Mouse (Mus musculus) frontal cortex, postnatal 14 days (tissue): ENCODE results near the gene Llgl2.
"Not testable (repeated sequence)": the region's sequence is repeated elsewhere in the genome, so short reads cannot be mapped to it uniquely, and the experiment has no call there.

ENCODE experiments used
- DNase-seq, 2 experiments: peaks; one replicate each; pipeline ENCODE4 v3.0.0; 2022; ENCODE audit warnings: low spot score in 2 of 2

The Llgl2 gene

GRCm38 (mm10) chr11:115833021-115833513 is 9.2 kb downstream of the Llgl2 start:
- no peak for DNase-seq

GRCm38 (mm10) chr11:115834033-115834432 is 10.2 kb downstream of the Llgl2 start:
- no peak for DNase-seq

GRCm38 (mm10) chr11:115836656-115837395 is 13.0 kb downstream of the Llgl2 start:
- DNase-seq, result no peak

- DNase-seq, result no peak
These were observed 13.9 kb downstream of the Llgl2 start for GRCm38 (mm10) chr11:115837606-115838345.

DNA sequence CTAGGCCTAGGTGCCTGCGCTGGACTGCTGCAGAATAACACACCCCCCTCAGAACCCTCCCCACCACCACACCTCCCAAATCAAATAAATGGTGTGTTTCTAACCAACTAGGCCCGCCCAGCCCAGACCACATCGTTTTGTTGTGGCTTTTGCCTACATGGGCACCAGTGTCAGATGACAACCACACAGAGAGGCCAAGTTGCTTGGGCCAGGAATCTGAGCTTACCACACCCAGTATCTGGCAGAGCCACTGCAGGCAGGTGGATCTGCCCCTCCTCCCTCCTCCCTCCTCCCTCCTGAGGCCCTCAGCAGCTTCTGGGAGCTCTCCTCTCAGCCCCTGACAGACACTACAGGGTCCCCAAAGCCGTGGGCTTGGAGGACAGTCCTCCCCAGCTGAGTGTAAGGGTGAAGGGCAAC is 15.1 kb downstream of the Llgl2 start:
- no peak for DNase-seq

DNA sequence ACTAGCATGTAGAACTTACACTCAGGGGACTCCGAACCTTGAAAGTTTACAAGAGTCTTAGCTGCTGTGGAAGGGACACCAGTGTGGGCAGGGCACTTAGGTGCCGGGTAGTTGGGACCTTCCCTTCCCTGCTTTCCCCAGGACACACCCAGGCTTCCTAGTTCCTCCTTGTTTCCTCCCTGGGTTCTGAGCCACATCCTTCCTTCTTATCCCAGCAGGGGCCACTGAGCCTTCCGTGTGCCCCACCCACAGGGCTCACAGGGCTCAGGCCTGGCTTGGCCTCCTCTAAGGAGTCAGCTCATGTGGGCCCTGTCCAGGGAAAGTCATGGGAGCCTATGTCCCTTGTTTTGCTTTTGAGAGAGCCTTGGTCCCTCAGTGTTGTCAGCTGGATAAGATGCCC is 15.9 kb downstream of the Llgl2 start:
- no peak for DNase-seq

DNA sequence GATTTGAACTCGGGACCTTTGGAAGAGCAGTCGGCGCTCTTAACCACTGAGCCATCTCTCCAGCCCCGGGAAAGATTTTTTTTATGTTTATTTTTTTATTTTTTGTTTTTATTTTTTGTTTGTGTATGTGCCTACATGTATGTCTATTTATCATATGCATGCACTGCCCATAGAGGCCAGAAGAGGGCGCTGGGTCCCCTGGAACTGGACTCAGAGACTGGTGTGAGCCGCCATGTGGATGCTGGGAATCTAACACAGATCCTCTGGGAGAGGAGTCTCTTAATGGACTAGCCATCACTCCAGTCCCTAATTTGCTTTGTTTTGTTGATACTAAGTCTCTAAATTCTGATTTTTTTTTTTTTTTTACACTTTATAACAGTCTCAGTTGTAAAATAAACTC is 17.2 kb downstream of the Llgl2 start:
- DNase-seq, result no peak

DNA sequence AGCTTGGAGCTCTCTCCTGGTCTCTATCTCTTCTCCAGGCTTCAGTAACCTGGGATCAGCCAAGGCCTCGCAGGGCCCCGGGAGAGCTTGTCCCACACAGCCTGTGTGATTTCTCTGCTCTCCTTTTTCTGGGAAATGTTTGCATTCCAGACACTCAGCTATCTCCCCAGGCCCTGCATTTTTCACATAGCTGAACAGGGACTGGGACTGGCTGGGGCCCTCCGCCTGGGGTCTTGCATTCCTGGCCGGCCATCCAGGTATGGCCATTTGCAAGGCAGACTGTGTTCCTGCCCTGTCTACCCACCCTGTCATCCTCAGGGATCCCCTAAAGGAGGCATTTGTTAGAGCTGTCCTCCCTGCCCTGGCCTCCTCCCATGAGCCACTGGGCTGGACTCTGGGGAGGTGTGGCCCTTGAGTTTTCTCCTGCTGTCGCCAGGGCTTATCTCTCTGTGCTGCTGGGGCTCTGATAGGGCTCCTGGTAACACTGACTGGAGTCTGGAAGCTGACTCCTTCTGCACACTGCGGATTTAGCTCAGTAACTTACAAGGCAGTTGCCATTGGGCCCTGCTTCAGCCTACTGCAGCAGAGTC is 18.2 kb downstream of the Llgl2 start:
- no peak for DNase-seq

DNA sequence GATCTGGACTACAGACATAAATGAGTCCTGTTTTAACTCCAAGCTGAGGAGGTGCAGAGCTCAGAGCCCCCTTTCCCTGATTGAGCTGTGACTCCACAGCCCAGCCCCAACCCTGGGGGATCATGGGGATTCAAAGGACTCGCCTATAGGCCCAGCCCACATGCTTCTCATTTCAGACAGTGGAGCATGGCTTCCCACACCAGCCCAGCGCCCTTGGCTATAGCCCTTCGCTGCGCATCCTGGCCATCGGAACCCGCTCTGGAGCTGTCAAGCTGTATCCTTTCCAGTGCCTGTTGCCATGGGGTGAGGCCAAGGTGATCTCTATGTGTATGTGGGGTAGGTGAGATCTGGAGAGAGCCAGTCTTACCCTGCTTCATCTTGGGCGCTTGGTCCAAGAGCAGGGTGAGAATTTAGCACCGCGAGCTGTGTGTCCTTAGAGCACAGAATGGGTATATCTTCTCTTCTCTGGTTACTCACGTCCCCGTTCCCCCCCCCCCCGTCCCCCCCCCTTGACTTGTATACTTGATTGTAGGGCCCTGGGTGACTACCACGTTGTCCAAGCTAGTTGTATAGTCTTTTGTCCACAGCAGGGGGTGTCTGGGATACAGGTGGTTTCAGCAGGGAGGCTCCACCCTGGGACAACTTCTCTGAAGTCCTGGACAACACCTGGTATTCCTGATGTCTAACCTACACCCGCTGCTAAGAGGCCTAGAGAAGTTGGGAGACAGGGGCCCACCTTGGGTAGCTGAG is 19.5 kb downstream of the Llgl2 start:
- DNase-seq, result no peak

GRCm38 (mm10) chr11:115843891-115844239 is 20.0 kb downstream of the Llgl2 start:
- no peak for DNase-seq

DNA sequence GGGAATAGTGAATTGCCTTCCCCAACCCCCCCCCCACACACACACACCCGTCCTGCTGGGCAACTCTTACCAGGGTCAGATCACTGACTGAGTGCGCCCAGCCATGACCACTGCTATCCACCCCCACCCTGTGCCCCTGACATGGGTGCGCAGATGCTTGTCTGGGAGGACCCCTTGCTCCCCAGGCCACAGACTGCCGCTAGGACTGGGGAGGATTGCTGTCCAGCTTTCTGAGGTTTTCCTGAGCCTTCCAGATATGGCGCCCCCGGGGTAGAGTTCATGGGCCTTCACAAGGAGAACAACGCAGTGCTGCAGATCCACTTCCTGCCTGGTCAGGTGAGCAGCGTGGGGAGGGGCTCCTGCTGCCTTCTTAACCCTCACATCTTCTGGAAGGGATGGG is 20.4 kb downstream of the Llgl2 start:
- no peak for DNase-seq

DNA sequence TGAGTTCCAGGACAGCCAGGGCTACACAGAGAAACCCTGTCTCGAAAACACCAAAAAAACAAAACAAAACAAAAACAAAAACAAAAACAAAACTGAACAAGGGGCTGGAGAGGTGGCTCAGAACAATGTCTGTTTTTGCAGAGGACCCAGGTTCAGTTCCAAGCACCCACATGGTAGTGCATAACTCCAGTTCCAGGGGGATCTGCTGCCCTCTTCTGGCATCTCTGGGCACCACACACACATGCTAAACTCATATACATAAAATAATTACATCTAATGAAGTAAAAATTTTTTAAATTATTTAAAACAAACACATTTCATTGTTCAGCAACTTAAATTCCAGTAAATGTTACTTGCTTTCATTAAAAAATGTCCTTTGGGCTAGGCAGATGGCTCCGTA is 22.0 kb downstream of the Llgl2 start:
- no peak for DNase-seq

DNA sequence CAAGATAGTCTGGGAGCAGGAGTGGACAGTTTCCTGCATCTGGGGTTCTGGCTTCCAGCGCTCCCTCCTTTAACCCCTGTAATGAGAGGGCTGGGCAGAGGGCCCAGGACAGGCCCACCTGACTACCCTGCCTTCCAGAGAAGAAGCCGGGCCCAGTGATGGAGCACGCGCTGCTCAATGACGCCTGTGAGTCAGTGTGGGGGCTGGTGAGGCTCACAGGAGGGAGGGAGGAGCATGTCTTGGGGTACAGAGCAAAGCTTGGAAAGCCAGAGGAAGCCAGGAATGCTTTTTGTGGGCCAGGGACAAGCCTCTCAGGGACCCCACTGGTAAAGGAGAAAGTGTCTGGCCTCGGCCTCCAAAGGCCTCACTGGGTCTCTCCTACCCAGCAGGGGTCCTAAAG is 30.8 kb downstream of the Llgl2 start:
- DNase-seq, result no peak

DNA sequence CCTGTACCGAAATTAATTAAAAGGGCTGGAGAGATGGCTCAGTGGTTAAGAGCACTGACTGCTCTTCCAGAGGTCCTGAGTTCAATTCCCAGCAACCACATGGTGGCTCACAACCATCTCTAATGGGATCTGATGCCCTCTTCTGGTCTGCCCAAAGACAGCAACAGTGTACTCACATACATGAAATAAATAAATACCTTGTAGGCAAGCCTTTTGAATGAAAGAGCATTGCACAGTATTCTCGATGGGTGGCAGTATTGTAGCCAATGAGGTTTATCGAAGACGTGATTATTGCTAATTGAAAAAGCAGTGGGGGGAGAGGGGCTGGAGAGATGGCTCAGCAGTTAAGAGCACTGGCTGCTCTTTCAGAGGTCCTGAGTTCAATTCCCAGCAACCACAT is 33.3 kb downstream of the Llgl2 start:
- not testable (repeated sequence) for DNase-seq

DNA sequence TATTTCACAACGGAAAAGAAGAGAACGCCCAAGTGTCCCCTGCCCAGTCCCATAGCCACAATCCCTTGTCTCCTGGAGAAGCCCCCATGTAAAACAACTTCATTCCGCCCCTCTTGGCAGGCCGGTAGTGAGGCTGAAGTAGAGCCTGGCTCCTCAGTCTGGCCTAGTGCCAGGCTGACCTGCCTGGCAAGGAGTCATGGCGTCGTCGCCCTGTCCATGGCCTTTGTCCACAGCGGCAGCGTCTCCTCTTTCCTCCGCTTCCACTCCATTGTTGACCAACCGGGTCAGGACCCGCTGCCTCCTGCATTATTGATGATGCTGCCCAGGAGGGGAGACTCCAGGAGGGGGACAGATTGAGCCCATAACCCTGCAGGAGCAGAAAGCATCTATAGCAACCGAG is 34.1 kb downstream of the Llgl2 start:
- no peak for DNase-seq

DNA sequence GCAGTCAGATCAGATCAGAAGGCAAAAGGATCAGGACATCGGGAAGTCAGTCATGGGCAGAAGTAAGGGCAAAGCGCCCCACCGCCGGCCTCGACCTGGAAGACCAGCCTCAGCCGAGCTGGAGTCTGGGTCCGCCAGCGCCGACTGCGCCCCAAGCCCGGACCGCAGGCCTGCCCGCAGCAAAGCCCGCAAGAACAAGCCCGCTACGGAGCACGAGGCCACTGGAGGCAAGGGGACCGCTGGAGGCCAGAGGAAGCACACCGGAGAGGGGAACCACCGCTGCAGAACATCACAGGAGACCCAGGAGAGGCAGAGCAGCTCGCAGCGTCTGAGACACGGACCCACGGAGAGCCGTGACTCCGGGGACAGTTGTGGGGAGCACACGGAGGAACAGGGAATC is 34.5 kb downstream of the Llgl2 start, which contains the start of gene Myo15b:
Gene Myo15b (plus strand): TSS at position 53 of the 400 bp plus-strand sequence.
- DNase-seq, result no peak

DNA sequence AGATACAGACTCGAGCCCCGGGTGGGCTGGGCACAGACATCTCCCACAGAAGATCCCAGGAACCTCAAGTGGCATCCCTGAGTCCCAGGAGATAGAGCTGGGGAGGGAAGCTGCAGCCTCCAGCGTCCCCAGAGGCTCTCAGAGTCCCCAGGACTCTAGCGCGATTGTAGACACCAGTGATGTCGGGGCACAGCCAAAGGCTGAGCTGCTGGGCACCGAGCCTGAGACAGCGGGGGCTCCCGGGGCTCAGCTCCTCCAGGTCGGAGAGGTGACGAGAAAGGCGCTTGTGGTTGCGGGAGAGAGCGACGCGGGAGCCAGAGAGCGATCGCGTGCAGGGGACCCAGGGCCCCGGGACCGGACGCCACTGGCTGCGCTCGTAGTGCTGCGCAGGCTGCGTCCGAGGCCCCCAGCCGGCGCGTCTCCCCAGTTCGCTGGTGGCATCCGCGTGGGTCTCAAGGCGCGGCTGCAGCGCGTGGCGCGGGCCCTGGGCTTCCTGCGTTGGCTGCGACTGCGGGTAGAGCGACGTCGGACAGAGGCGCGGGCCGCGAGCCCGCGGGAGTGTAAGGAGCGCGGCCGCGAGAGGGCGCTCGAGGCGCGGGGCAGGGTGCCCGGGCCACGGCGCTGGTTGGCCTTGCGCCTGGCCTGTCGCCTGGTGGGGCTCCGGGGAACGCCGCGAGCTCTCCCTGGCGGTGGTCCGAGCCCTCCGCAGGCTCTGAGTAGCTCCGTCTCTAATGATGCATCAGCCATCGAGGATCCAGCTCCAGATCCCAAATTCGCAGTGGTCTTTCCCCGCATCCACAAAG is 35.5 kb downstream of the Llgl2 start:
- peak; percentile 42 to 56 for DNase-seq

DNA sequence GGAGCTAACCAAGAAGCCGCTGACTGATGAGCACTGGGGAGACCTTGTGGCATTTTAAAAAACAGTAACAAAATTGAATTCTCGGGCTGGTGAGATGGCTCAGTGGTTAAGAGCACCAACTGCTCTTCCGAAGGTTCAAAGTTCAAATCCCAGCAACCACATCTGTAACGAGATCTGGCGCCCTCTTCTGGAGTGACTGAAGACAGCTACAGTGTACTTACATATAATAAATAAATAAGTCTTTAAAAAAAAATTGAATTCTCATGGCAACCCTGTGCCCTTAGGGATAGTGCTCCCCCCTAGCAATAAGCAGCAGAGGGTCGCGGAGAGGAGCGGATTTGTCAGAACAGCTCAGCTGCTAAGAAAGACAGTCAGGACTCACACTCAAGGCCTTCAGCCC is 40.0 kb downstream of the Llgl2 start:
- DNase-seq, result no peak

GRCm38 (mm10) chr11:115869393-115869792 is 45.5 kb downstream of the Llgl2 start:
- no peak for DNase-seq

DNA sequence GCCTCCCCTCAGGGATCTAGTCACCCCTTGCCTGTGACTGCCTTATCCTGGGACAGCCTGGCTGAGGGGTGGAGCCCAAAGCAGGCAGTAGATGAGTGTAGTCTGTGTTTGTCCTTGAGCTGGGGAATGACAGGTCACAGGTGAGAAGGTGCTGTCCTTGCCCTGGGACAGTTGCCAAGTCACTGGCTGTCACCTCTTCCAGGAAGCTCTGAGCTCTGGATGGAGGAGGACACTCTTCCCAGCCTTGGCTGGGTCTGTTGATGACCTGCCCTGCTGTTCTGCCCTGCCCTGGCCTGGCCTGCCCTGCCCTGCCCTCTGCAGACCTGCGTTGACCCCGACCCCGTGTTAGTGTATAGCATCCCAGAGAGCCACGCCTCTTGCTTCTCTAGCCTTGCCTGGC is 48.6 kb downstream of the Llgl2 start:
- DNase-seq, result no peak

GRCm38 (mm10) chr11:115875935-115876334 is 52.1 kb downstream of the Llgl2 start:
- DNase-seq, result no peak
